Mouse (Mus musculus) intestine, embryonic 14.5 days (tissue): ENCODE results near the gene Aldh4a1. TPM values are rescaled to one million over a fixed set of nuclear protein-coding genes. Genes with fewer than 3 reads are reported as not detected.

ENCODE experiments used
- ATAC-seq: fragments of 200-750 bp; cut with Nextera tagmentation; replicated peaks from 2 replicates; pipeline ENCODE4 v1.8.0; 2017; ENCODE audit warnings: low read depth, moderate number of reproducible peaks, moderate TSS enrichment, moderate library complexity; ENCODE audit not compliant: low FRiP score, low TSS enrichment
- DNase-seq: peaks from one replicate; pipeline ENCODE4 v3.0.0-alpha.2; 2018; ENCODE audit warnings: low spot score
- H3K27ac ChIP-seq: fragments of 300-500 bp; sonication (generic); 2 replicates; pipeline ENCODE4 v1.5.1; 2014; ENCODE audit warnings: low read depth, mild to moderate bottlenecking, control low read depth
- H3K27me3 ChIP-seq: fragments of 300-500 bp; sonication (generic); replicated peaks from 2 replicates; pipeline ENCODE4 v1.6.1; 2014; ENCODE audit warnings: low read length, control low read depth; ENCODE audit not compliant: control insufficient read depth, insufficient read depth
- H3K36me3 ChIP-seq: fragments of 300-500 bp; sonication (generic); 2 replicates; pipeline ENCODE4 v1.6.1; 2014; ENCODE audit warnings: low read length, control low read depth; ENCODE audit not compliant: control insufficient read depth, insufficient read depth
- H3K4me1 ChIP-seq: fragments of 300-500 bp; sonication (generic); replicated peaks from 2 replicates; pipeline ENCODE4 v1.6.1; 2014; ENCODE audit warnings: low read length, control low read depth, mixed read lengths; ENCODE audit not compliant: control insufficient read depth, insufficient read depth
- H3K4me2 ChIP-seq: fragments of 300-500 bp; sonication (generic); 2 replicates; pipeline ENCODE4 v1.6.1; 2014; ENCODE audit warnings: low read length
- H3K4me3 ChIP-seq: fragments of 300-500 bp; sonication (generic); 2 replicates; pipeline ENCODE4 v1.5.1; 2014; ENCODE audit warnings: low read depth, low read length, control low read depth, mixed read lengths
- H3K9ac ChIP-seq: fragments of 300-500 bp; sonication (generic); 2 replicates; pipeline ENCODE4 v1.6.1; 2014; ENCODE audit warnings: mild to moderate bottlenecking, low read length
- H3K9me3 ChIP-seq: fragments of 300-500 bp; sonication (generic); 2 replicates; pipeline ENCODE4 v1.6.1; 2016; ENCODE audit warnings: low read length, control low read depth; ENCODE audit not compliant: control insufficient read depth
- WGBS: fragments of 180-500 bp; shearing (Covaris S2); extraction: QIAGEN DNeasy Blood & Tissue Kit; methylation state at CpG from one replicate; pipeline ENCODE4 v1.1.7; 2014; 5-methylcytosine and 5-hydroxymethylcytosine counted together
- polyA plus RNA-seq: library from polyadenylated mRNA; unstranded; fragments of >200 nt; fragmentation: Nextera tagmentation; extraction: Ambion mirVana; gene quantifications from 2 replicates; pipeline ENCODE4 v1.2.1, GENCODE M21; 2014

The Aldh4a1 gene
- polyA plus RNA-seq = 10.1 and 11.0 TPM in 2 replicates

- peaks cover 3% of the 10 kb centered on the region; the same call in 1 of the 2 replicates for H3K36me3 ChIP-seq
- peak within 1 kb of the TSS; percentile 75 for H3K4me3 ChIP-seq
- WGBS = under 1% methylated on average over 35 of the region's 38 CpGs
Measured at GRCm38 (mm10) chr4:139622373-139623282, at the start of gene Aldh4a1. TSS of gene Aldh4a1 (plus strand) at chr4:139622866.

GRCm38 (mm10) chr4:139572928-139573512 is 49.6 kb upstream of the Aldh4a1 start:
- H3K4me1 ChIP-seq = peaks cover 23% of the 10 kb centered on the region
- H3K9ac ChIP-seq = no peak overlapping the region
- DNase-seq = no peak
- no peak overlapping the region for H3K4me2 ChIP-seq
- no peak overlapping the region for H3K4me3 ChIP-seq
- WGBS = 90% methylated on average over 12 of the region's 12 CpGs
- no peaks in the 10 kb centered on the region for H3K9me3 ChIP-seq
- no peaks in the 10 kb centered on the region for H3K36me3 ChIP-seq
- ATAC-seq = no peak
- H3K27me3 ChIP-seq = no peaks in the 10 kb centered on the region
- H3K27ac ChIP-seq = no peak overlapping the region

More at GRCm38 (mm10) chr4:139622373-139623282, at the start of gene Aldh4a1:
- Histone ChIP-seq H3K27me3 (no peaks in the 10 kb centered on the region), H3K9me3 (no peaks in the 10 kb centered on the region), H3K4me1 (peaks cover 19% of the 10 kb centered on the region), H3K27ac (peak within 1 kb of the TSS; percentile 79), H3K4me2 (peak within 1 kb of the TSS; percentile 91), H3K9ac (peak within 1 kb of the TSS; percentile 66)
- peak; percentile 100 for ATAC-seq
- DNase-seq = peak; percentile 99

GRCm38 (mm10) chr4:139574156-139574798 is 48.4 kb upstream of the Aldh4a1 start:
- H3K27ac ChIP-seq = peak overlapping the region; percentile 83
- peak overlapping the region; percentile 81 for H3K9ac ChIP-seq
- DNase-seq = peak; percentile 99
- peaks cover 30% of the 10 kb centered on the region for H3K4me1 ChIP-seq
- H3K4me2 ChIP-seq = peak overlapping the region; percentile 87
- H3K36me3 ChIP-seq = no peaks in the 10 kb centered on the region
- H3K27me3 ChIP-seq = no peaks in the 10 kb centered on the region
- no peaks in the 10 kb centered on the region for H3K9me3 ChIP-seq
- H3K4me3 ChIP-seq = peak overlapping the region; percentile 81
- under 1% methylated on average over 48 of the region's 52 CpGs for WGBS
- ATAC-seq = peak; percentile 96

- DNase-seq (peak; percentile 83), ATAC-seq (peak; percentile 57)
- H3K9me3 ChIP-seq = no peaks in the 10 kb centered on the region
- H3K9ac ChIP-seq = peak overlapping the region; percentile 81
- H3K4me2 ChIP-seq = peak overlapping the region; percentile 87
- no peaks in the 10 kb centered on the region for H3K27me3 ChIP-seq
- H3K4me3 ChIP-seq = peak overlapping the region; percentile 81
- no peaks in the 10 kb centered on the region for H3K36me3 ChIP-seq
- peaks cover 38% of the 10 kb centered on the region for H3K4me1 ChIP-seq
- peak overlapping the region; percentile 83 for H3K27ac ChIP-seq
- WGBS = under 1% methylated on average over 106 of the region's 111 CpGs
Measured at GRCm38 (mm10) chr4:139574799-139575672, 47.6 kb upstream of the Aldh4a1 start.

- Histone ChIP-seq H3K4me1 (peaks cover 44% of the 10 kb centered on the region), H3K9me3 (no peaks in the 10 kb centered on the region), H3K4me3 (peak overlapping the region; percentile 81), H3K36me3 (no peaks in the 10 kb centered on the region), H3K4me2 (peak overlapping the region; percentile 87), H3K27me3 (no peaks in the 10 kb centered on the region), H3K9ac (peak overlapping the region; percentile 81), H3K27ac (peak overlapping the region; percentile 83; the same call in 1 of the 2 replicates)
- ATAC-seq (no peak), DNase-seq (no peak)
- WGBS = 7% methylated on average over 14 of the region's 14 CpGs
Measured at GRCm38 (mm10) chr4:139575673-139576003, 47.0 kb upstream of the Aldh4a1 start.

- peak overlapping the region; percentile 81 for H3K9ac ChIP-seq
- H3K4me1 ChIP-seq = peaks cover 51% of the 10 kb centered on the region
Measured at GRCm38 (mm10) chr4:139576251-139576880, 46.3 kb upstream of the Aldh4a1 start.

GRCm38 (mm10) chr4:139577006-139577405 is 45.7 kb upstream of the Aldh4a1 start:
- no peaks in the 10 kb centered on the region for H3K36me3 ChIP-seq
- no peaks in the 10 kb centered on the region for H3K9me3 ChIP-seq
- WGBS = 80% methylated on average over 7 of the region's 7 CpGs
- H3K9ac ChIP-seq = no peak overlapping the region
- peak overlapping the region; percentile 81; the same call in 1 of the 2 replicates for H3K4me3 ChIP-seq
- peak overlapping the region; percentile 87 for H3K4me2 ChIP-seq
- no peak for ATAC-seq
- no peak for DNase-seq
- no peaks in the 10 kb centered on the region for H3K27me3 ChIP-seq
- peaks cover 57% of the 10 kb centered on the region for H3K4me1 ChIP-seq
- H3K27ac ChIP-seq = no peak overlapping the region

More at GRCm38 (mm10) chr4:139576251-139576880, 46.3 kb upstream of the Aldh4a1 start:
- H3K9me3 ChIP-seq = no peaks in the 10 kb centered on the region
- H3K36me3 ChIP-seq = no peaks in the 10 kb centered on the region
- no peak overlapping the region for H3K27ac ChIP-seq
- DNase-seq = no peak
- no peak for ATAC-seq
- H3K4me3 ChIP-seq = peak overlapping the region; percentile 81
- WGBS = 38% methylated on average over 14 of the region's 14 CpGs
- H3K27me3 ChIP-seq = no peaks in the 10 kb centered on the region
- peak overlapping the region; percentile 87 for H3K4me2 ChIP-seq
